Mouse (Mus musculus) embryonic facial prominence, embryonic 15.5 days (tissue): ENCODE results near the gene Qpctl. TPM values are rescaled to one million over a fixed set of nuclear protein-coding genes. Genes with fewer than 3 reads are reported as not detected.

Experiments
- ATAC-seq: fragments of 200-750 bp; cut with Nextera tagmentation; 2 replicates; pipeline ENCODE4 v1.8.0; 2017; ENCODE audit warnings: low read depth, moderate TSS enrichment; ENCODE audit not compliant: insufficient number of reproducible peaks, low FRiP score, low TSS enrichment
- H3K27ac ChIP-seq: fragments of 300-500 bp; sonication (generic); replicated peaks from 2 replicates; pipeline ENCODE4 v1.5.1; 2015; ENCODE audit warnings: mild to moderate bottlenecking, inconsistent platforms
- H3K27me3 ChIP-seq: fragments of 300-500 bp; sonication (generic); 2 replicates; pipeline ENCODE4 v1.6.1; 2015; ENCODE audit warnings: inconsistent platforms
- H3K36me3 ChIP-seq: fragments of 300-500 bp; sonication (generic); 2 replicates; pipeline ENCODE4 v1.6.1; 2015; ENCODE audit warnings: mild to moderate bottlenecking, inconsistent platforms
- H3K4me1 ChIP-seq: fragments of 300-500 bp; sonication (generic); 2 replicates; pipeline ENCODE4 v1.6.1; 2015; ENCODE audit warnings: inconsistent platforms
- H3K4me2 ChIP-seq: fragments of 300-500 bp; sonication (generic); replicated peaks from 2 replicates; pipeline ENCODE4 v1.6.1; 2015; ENCODE audit warnings: mild to moderate bottlenecking, inconsistent platforms
- H3K4me3 ChIP-seq: fragments of 300-500 bp; sonication (generic); replicated peaks from 2 replicates; pipeline ENCODE4 v1.5.1; 2015; ENCODE audit warnings: mild to moderate bottlenecking, inconsistent platforms
- H3K9ac ChIP-seq: fragments of 300-500 bp; sonication (generic); 2 replicates; pipeline ENCODE4 v1.6.1; 2015; ENCODE audit warnings: inconsistent platforms
- H3K9me3 ChIP-seq: fragments of 300-500 bp; sonication (generic); replicated peaks from 2 replicates; pipeline ENCODE4 v1.6.1; 2016; ENCODE audit warnings: inconsistent platforms
- WGBS: fragments of 180-500 bp; shearing (Covaris S2); methylation state at CpG from one replicate; pipeline ENCODE4 v1.1.7; 2015; 5-methylcytosine and 5-hydroxymethylcytosine counted together
- polyA plus RNA-seq: library from polyadenylated mRNA; unstranded; fragments of >200 nt; fragmentation: Nextera tagmentation; extraction: Ambion mirVana; gene quantifications from 2 replicates; pipeline ENCODE4 v1.2.1, GENCODE M21; 2015

Gene Qpctl
- 13.9 and 15.1 TPM in 2 replicates for polyA plus RNA-seq

DNA sequence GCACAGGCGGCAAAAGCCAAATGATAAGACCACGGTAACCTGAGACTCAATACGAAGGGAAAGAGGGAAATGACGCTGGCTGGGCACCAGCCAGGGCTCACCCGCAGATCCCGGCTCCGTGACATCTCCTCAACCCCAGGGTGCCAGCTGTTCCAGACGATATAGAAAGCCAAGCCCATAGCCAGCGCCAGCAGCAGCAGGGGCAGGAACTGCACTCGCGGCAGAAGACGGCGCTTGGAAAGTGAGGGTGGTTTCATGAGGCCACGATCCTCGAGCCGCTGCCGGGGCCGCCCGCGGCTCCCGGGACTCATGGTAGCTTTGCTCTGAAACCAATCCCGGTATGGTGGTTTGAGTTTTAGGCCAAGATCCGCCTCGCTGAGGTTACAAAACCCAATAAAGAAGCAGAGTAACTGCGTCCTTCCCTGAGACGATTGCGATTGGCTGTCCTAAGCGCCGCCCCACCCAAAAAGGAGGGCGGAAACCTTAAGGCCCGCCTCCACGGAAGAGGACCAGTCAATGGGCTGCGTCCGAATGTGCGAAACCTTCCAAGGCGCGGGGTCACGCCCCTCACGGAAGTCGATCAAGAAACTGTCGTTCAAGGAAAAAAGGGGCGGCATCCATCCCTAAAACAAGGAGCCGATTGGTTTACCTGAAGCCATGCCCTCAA, at the start of gene Qpctl:
Gene Qpctl (minus strand): TSS at position 417 of the 667 bp plus-strand sequence.
- H3K27ac ChIP-seq: peak within 1 kb of the TSS; percentile 84
- H3K9me3 ChIP-seq: no peaks in the 10 kb centered on the region
- H3K9ac ChIP-seq: peak within 1 kb of the TSS; percentile 75
- peak; percentile 98 for ATAC-seq
- peaks cover 28% of the 10 kb centered on the region for H3K36me3 ChIP-seq
- under 1% methylated on average over 43 of the region's 43 CpGs for WGBS
- peak within 1 kb of the TSS; percentile 66 for H3K4me3 ChIP-seq
- H3K4me1 ChIP-seq: peaks cover 23% of the 10 kb centered on the region
- no peaks in the 10 kb centered on the region for H3K27me3 ChIP-seq
- peak within 1 kb of the TSS; percentile 84 for H3K4me2 ChIP-seq

DNA sequence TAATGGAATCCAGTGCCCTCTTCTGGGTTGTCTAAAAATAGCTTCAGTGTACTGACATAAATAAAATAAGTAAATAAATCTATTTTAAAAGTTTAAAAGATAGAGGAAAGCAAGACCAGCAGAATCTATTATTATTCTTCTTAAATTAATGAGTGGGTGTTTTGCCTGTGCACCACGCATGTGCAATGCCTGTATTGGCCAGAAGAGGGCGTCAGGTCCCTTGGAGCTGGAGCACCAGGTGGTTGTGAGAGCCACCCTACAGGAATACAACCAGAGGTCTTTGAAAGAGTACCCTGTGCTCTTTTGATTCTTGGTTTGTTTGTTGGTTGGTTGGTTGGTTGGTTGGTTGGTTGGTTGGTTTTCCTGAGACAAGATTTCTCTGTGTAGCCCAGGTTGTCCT, 48.9 kb upstream of the Qpctl start:
- H3K4me1 ChIP-seq: no peaks in the 10 kb centered on the region
- WGBS: 28% methylated on average over 2 of the region's 2 CpGs
- H3K27ac ChIP-seq: no peak overlapping the region
- no peak for ATAC-seq
- H3K9ac ChIP-seq: no peak overlapping the region
- no peaks in the 10 kb centered on the region for H3K27me3 ChIP-seq
- no peak overlapping the region for H3K4me2 ChIP-seq
- H3K9me3 ChIP-seq: no peaks in the 10 kb centered on the region
- peaks cover 62% of the 10 kb centered on the region for H3K36me3 ChIP-seq
- H3K4me3 ChIP-seq: no peak overlapping the region

DNA sequence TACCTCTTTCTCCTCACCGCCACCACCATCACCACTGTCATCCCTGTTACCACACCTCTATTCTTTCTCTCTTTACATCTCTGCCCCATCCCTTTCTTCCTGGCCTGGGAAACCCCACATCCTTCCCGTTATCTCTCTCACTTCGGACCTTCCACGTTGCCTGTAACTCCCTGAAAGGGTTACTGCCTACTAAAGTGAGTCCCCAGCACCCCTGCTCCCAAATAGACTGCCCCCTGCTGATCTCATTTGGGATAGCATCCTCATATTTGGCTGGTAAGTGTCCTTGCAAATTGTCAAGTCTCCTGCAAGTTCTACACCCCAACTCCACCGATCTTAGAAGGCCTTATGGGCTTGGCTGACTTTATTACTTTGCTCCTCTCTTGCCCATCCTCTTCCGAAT, 47.6 kb upstream of the Qpctl start:
- WGBS: 67% methylated on average over 6 of the region's 6 CpGs
- Histone ChIP-seq H3K27me3 (no peaks in the 10 kb centered on the region), H3K27ac (no peak overlapping the region), H3K9ac (no peak overlapping the region), H3K9me3 (no peaks in the 10 kb centered on the region), H3K4me2 (no peak overlapping the region), H3K36me3 (peaks cover 62% of the 10 kb centered on the region), H3K4me3 (no peak overlapping the region), H3K4me1 (no peaks in the 10 kb centered on the region)
- no peak for ATAC-seq

- ATAC-seq: no peak
- H3K27ac ChIP-seq: no peak overlapping the region
- no peak overlapping the region for H3K4me3 ChIP-seq
- no peak overlapping the region for H3K9ac ChIP-seq
- no peaks in the 10 kb centered on the region for H3K4me1 ChIP-seq
- no peaks in the 10 kb centered on the region for H3K9me3 ChIP-seq
- H3K27me3 ChIP-seq: no peaks in the 10 kb centered on the region
- H3K36me3 ChIP-seq: peaks cover 61% of the 10 kb centered on the region
- 98% methylated on average over 4 of the region's 4 CpGs for WGBS
- H3K4me2 ChIP-seq: no peak overlapping the region
Measured at GRCm38 (mm10) chr7:19194676-19195075, 45.6 kb upstream of the Qpctl start.

DNA sequence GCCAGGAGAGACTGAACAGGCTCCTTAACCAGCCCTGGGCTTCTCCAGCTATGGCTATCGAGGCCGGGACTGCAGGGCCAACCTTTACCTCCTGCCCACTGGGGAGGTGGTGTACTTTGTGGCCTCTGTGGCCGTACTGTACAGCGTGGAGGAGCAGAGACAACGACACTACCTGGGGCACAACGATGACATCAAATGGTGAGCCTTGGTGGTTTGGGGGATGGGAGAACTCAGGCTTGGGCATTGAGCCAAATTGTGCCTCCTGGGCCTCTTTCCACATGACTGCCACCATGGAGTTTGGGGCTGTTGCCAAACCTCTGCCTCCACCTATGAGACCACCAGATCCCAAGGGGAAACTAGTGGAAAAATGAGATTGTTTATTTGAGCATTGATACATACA, 35.7 kb upstream of the Qpctl start:
- H3K4me1 ChIP-seq: peaks cover 25% of the 10 kb centered on the region
- ATAC-seq: peak; percentile 69
- H3K27ac ChIP-seq: peak overlapping the region; percentile 61
- H3K4me3 ChIP-seq: no peak overlapping the region
- 43% methylated on average over 6 of the region's 6 CpGs for WGBS
- no peak overlapping the region for H3K9ac ChIP-seq
- H3K36me3 ChIP-seq: 0 out of 2 replicates have a peak, but pooled peaks cover 10% of the 10 kb centered on the region
- no peaks in the 10 kb centered on the region for H3K9me3 ChIP-seq
- H3K4me2 ChIP-seq: 0 out of 2 replicates have a peak overlapping the region, but pooled peaks have one; percentile 7
- peaks cover 5% of the 10 kb centered on the region; the same call in 1 of the 2 replicates for H3K27me3 ChIP-seq

DNA sequence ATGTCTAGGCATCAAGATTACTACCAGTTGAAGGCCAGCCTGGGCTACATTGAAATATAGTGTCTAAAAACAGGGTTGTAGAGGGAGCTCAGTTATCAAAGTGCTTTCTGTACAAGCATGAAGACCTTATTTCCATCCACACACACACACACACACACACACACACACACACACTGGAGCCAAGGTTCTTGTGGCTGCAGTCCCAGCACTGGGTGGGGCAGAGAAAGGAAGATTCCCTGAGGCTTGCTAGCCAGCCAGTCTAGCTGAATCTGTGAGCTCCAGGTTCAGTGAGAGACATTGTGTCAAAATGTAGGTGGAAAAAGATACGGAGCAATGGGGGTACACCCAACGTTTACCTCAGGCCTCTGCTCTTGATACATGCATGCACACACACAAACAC, 35.2 kb upstream of the Qpctl start:
- Histone ChIP-seq H3K36me3 (0 out of 2 replicates have a peak, but pooled peaks cover 9% of the 10 kb centered on the region), H3K9ac (no peak overlapping the region), H3K27ac (peak overlapping the region; percentile 61), H3K4me3 (no peak overlapping the region), H3K9me3 (no peaks in the 10 kb centered on the region), H3K4me1 (peaks cover 29% of the 10 kb centered on the region), H3K4me2 (0 out of 2 replicates have a peak overlapping the region, but pooled peaks have one; percentile 7), H3K27me3 (peaks cover 10% of the 10 kb centered on the region)
- 45% methylated on average over 2 of the region's 2 CpGs for WGBS
- ATAC-seq: no peak

GRCm38 (mm10) chr7:19180862-19181429, 31.9 kb upstream of the Qpctl start:
- Histone ChIP-seq H3K27ac (peak overlapping the region; percentile 41), H3K27me3 (peaks cover 42% of the 10 kb centered on the region), H3K9ac (peak overlapping the region; percentile 42), H3K4me1 (peaks cover 50% of the 10 kb centered on the region), H3K36me3 (0 out of 2 replicates have a peak, but pooled peaks cover under 1% of the 10 kb centered on the region), H3K9me3 (no peaks in the 10 kb centered on the region), H3K4me2 (peak overlapping the region; percentile 74), H3K4me3 (peak overlapping the region; percentile 56)
- 0 out of 2 replicates have a peak, but pooled peaks have one; percentile 12 for ATAC-seq
- WGBS: under 1% methylated on average over 22 of the region's 27 CpGs

- ATAC-seq: no peak
- WGBS: 33% methylated on average over 6 of the region's 6 CpGs
- H3K4me1 ChIP-seq: peaks cover 53% of the 10 kb centered on the region
- no peak overlapping the region for H3K4me3 ChIP-seq
- no peaks in the 10 kb centered on the region for H3K9me3 ChIP-seq
- H3K36me3 ChIP-seq: no peaks in the 10 kb centered on the region
- H3K27me3 ChIP-seq: peaks cover 50% of the 10 kb centered on the region
- no peak overlapping the region for H3K9ac ChIP-seq
- no peak overlapping the region for H3K4me2 ChIP-seq
- H3K27ac ChIP-seq: no peak overlapping the region
Measured at GRCm38 (mm10) chr7:19179936-19180335, 30.8 kb upstream of the Qpctl start.

DNA sequence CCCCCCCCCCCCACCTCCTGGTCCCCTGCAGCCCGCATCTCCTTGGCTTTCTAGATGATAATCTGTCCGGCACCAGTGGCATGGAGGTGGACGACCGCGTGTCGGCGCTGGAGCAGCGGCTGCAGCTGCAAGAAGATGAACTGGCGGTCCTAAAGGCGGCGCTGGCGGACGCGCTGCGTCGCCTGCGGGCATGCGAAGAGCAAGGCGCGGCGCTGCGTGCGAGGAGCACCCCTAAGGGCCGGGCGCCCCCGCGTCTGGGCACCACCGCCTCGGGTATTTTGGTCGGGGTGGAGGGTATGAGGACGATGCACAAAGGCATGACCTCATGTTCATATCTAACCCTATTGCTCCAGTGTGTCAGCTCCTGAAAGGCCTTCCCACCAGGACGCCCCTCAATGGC, 30.1 kb upstream of the Qpctl start:
- H3K27me3 ChIP-seq: peaks cover 53% of the 10 kb centered on the region
- H3K36me3 ChIP-seq: no peaks in the 10 kb centered on the region
- no peaks in the 10 kb centered on the region for H3K9me3 ChIP-seq
- H3K4me1 ChIP-seq: peaks cover 45% of the 10 kb centered on the region
- WGBS: under 1% methylated on average over 32 of the region's 32 CpGs
- no peak overlapping the region for H3K27ac ChIP-seq
- H3K4me3 ChIP-seq: peak overlapping the region; percentile 34
- ATAC-seq: no peak
- H3K9ac ChIP-seq: no peak overlapping the region
- H3K4me2 ChIP-seq: peak overlapping the region; percentile 49

DNA sequence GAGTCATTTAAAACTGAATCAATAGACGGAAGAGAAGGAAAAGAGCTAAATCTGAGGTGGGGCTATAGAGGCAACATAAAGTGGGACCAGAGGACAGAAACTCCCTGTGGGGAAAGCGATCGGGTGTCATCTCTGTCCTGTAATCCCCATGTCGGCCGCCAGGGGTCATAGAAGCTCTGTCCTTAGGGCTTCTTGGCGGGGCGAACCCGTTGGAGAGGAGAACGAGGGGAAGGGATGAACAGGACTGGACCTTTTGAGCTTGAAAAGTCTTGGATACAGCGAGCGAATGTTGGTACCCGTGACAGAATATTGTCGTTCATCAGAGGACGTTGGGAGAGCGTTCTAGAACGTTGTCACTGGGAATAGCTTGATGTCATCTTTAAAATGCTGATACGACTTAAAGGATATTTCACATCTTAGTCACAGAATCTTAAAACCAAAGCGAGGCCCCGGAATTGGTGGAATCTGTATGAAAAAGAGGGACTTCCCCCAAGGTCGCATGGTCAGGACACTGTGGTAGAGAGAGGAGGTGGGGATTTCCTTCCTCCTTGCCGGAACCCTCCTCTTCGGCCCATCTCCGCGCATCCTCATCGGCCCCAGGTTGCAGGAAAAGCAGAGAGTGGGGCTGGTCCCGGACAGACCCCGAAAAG, 29.5 kb upstream of the Qpctl start:
- H3K4me1 ChIP-seq: peaks cover 44% of the 10 kb centered on the region

GRCm38 (mm10) chr7:19178035-19178434, 28.9 kb upstream of the Qpctl start:
- Histone ChIP-seq H3K4me3 (peak overlapping the region; percentile 34; the same call in 1 of the 2 replicates), H3K27me3 (peaks cover 53% of the 10 kb centered on the region), H3K4me2 (peak overlapping the region; percentile 49; the same call in 1 of the 2 replicates)

More for the DNA sequence above, 29.5 kb upstream of the Qpctl start:
- Histone ChIP-seq H3K9me3 (no peaks in the 10 kb centered on the region), H3K27me3 (peaks cover 53% of the 10 kb centered on the region), H3K9ac (no peak overlapping the region), H3K36me3 (no peaks in the 10 kb centered on the region), H3K4me3 (peak overlapping the region; percentile 34), H3K4me2 (peak overlapping the region; percentile 49), H3K27ac (no peak overlapping the region)
- WGBS: 5% methylated on average over 27 of the region's 27 CpGs
- ATAC-seq: no peak

More at GRCm38 (mm10) chr7:19178035-19178434, 28.9 kb upstream of the Qpctl start:
- 12% methylated on average over 18 of the region's 18 CpGs for WGBS
- Histone ChIP-seq H3K36me3 (no peaks in the 10 kb centered on the region), H3K27ac (no peak overlapping the region), H3K4me1 (peaks cover 46% of the 10 kb centered on the region), H3K9me3 (no peaks in the 10 kb centered on the region), H3K9ac (no peak overlapping the region)
- ATAC-seq: no peak
